Mouse (Mus musculus): ENCODE data around the gene Acat2. TPM values are rescaled to one million over a fixed set of nuclear protein-coding genes. Genes with fewer than 3 reads are reported as not detected.
"Not testable (repeated sequence)": the region's sequence is repeated elsewhere in the genome, so short reads cannot be mapped to it uniquely, and the experiment has no call there.

Acat2 gene
- polyA plus RNA-seq, 1 experiment from 2014 or later = 330 TPM

- Histone ChIP-seq H3K27ac (replicated peaks) (no peak overlapping the region), H3K9me3 (no peaks in the 10 kb centered on the region), H3K36me3 (peaks cover 79% of the 10 kb centered on the region), H3K4me1 (replicated peaks) (no peaks in the 10 kb centered on the region), H3K4me3 (no peak overlapping the region), H3K9ac (no peak overlapping the region), H3K4me2 (no peak overlapping the region), H3K27me3 (no peaks in the 10 kb centered on the region)
- ATAC-seq (ENCODE audit: low read depth) = no peak
- WGBS = 93% methylated on average over 5 of the region's 5 CpGs
Observed at GRCm38 (mm10) chr17:12949669-12950068, 10.9 kb downstream of the Acat2 start.

GRCm38 (mm10) chr17:12942459-12943162 lies 17.9 kb downstream of the Acat2 start:
- H3K9me3 ChIP-seq = no peaks in the 10 kb centered on the region
- H3K36me3 ChIP-seq = peaks cover 50% of the 10 kb centered on the region
- no peak overlapping the region for H3K4me2 ChIP-seq
- H3K4me1 ChIP-seq (replicated peaks) = peaks cover 8% of the 10 kb centered on the region; the same call in 1 of the 2 replicates
- no peak overlapping the region for H3K4me3 ChIP-seq
- no peaks in the 10 kb centered on the region for H3K27me3 ChIP-seq
- H3K9ac ChIP-seq = no peak overlapping the region
- 92% methylated on average over 6 of the region's 6 CpGs for WGBS
- no peak for ATAC-seq (ENCODE audit: low read depth)
- H3K27ac ChIP-seq (replicated peaks) = no peak overlapping the region

- Histone ChIP-seq H3K4me2 (no peak overlapping the region), H3K4me3 (no peak overlapping the region), H3K9ac (no peak overlapping the region), H3K4me1 (replicated peaks) (peaks cover 8% of the 10 kb centered on the region; the same call in 1 of the 2 replicates), H3K27ac (replicated peaks) (no peak overlapping the region), H3K9me3 (no peaks in the 10 kb centered on the region), H3K36me3 (peaks cover 44% of the 10 kb centered on the region), H3K27me3 (no peaks in the 10 kb centered on the region)
- whole genome bisulfite sequencing = 78% methylated on average over 8 of the region's 8 CpGs
- no peak for ATAC-seq (ENCODE audit: low read depth)
Observed at GRCm38 (mm10) chr17:12941543-12942260, 18.8 kb downstream of the Acat2 start.

- Histone ChIP-seq H3K27me3 (no peaks in the 10 kb centered on the region), H3K27ac (replicated peaks) (no peak within 1 kb of the TSS), H3K4me1 (replicated peaks) (peaks cover 8% of the 10 kb centered on the region; the same call in 1 of the 2 replicates), H3K9me3 (no peaks in the 10 kb centered on the region), H3K9ac (peak within 1 kb of the TSS; percentile 43), H3K36me3 (peaks cover 31% of the 10 kb centered on the region), H3K4me3 (peak within 1 kb of the TSS; percentile 21), H3K4me2 (peak within 1 kb of the TSS; percentile 49)
- 15% methylated on average over 27 of the region's 27 CpGs for WGBS
- 0 out of 2 replicates have a peak, but pooled peaks have one; percentile 54 for ATAC-seq (ENCODE audit: low read depth)
Observed at GRCm38 (mm10) chr17:12940151-12940805, 20.3 kb downstream of the Acat2 start, which contains the start of gene Acat3. Gene Acat3 (minus strand): TSS chr17:12940600.

GRCm38 (mm10) chr17:12939377-12940148 lies 21.0 kb downstream of the Acat2 start:
- H3K4me1 ChIP-seq (replicated peaks); H3K27me3 ChIP-seq; H3K9me3 ChIP-seq; H3K27ac ChIP-seq (replicated peaks): not testable (repeated sequence)
- WGBS = 47% methylated on average over 5 of the region's 12 CpGs
- Histone ChIP-seq H3K36me3 (peaks cover 24% of the 10 kb centered on the region), H3K4me2 (peak overlapping the region; percentile 49), H3K4me3 (peak overlapping the region; percentile 21; the same call in 1 of the 2 replicates), H3K9ac (0 out of 2 replicates have a peak overlapping the region, but pooled peaks have one; percentile 43)
- peak; percentile 62; the same call in 1 of the 2 replicates for ATAC-seq (ENCODE audit: low read depth)

GRCm38 (mm10) chr17:12938077-12938476 lies 22.5 kb downstream of the Acat2 start:
- Histone ChIP-seq H3K4me1 (replicated peaks) (peaks cover 8% of the 10 kb centered on the region; the same call in 1 of the 2 replicates), H3K27me3 (no peaks in the 10 kb centered on the region), H3K9me3 (no peaks in the 10 kb centered on the region), H3K4me2 (no peak overlapping the region), H3K27ac (replicated peaks) (no peak overlapping the region), H3K36me3 (peaks cover 11% of the 10 kb centered on the region), H3K9ac (no peak overlapping the region), H3K4me3 (no peak overlapping the region)
- WGBS = 44% methylated on average over 2 of the region's 2 CpGs
- ATAC-seq (ENCODE audit: low read depth) = no peak

GRCm38 (mm10) chr17:12937412-12937970 lies 23.1 kb downstream of the Acat2 start:
- Histone ChIP-seq H3K27me3 (no peaks in the 10 kb centered on the region), H3K4me1 (replicated peaks) (peaks cover 8% of the 10 kb centered on the region; the same call in 1 of the 2 replicates), H3K4me3 (no peak overlapping the region), H3K9ac (no peak overlapping the region), H3K27ac (replicated peaks) (no peak overlapping the region), H3K36me3 (peaks cover 5% of the 10 kb centered on the region), H3K9me3 (no peaks in the 10 kb centered on the region), H3K4me2 (no peak overlapping the region)
- no peak for ATAC-seq (ENCODE audit: low read depth)
- 84% methylated on average over 2 of the region's 2 CpGs for WGBS

GRCm38 (mm10) chr17:12935719-12936118 lies 24.8 kb downstream of the Acat2 start:
- WGBS = 67% methylated on average over 4 of the region's 4 CpGs
- no peak for ATAC-seq (ENCODE audit: low read depth)
- Histone ChIP-seq H3K4me3 (no peak overlapping the region), H3K4me2 (no peak overlapping the region), H3K36me3 (no peaks in the 10 kb centered on the region), H3K9me3 (no peaks in the 10 kb centered on the region), H3K4me1 (replicated peaks) (peaks cover 8% of the 10 kb centered on the region; the same call in 1 of the 2 replicates), H3K9ac (no peak overlapping the region), H3K27ac (replicated peaks) (no peak overlapping the region), H3K27me3 (no peaks in the 10 kb centered on the region)

GRCm38 (mm10) chr17:12931576-12931975 lies 29.0 kb downstream of the Acat2 start:
- not testable (repeated sequence) for H3K4me3 ChIP-seq; H3K27ac ChIP-seq (replicated peaks); H3K27me3 ChIP-seq; H3K9me3 ChIP-seq; H3K4me2 ChIP-seq; H3K9ac ChIP-seq; ATAC-seq (ENCODE audit: low read depth); H3K36me3 ChIP-seq; H3K4me1 ChIP-seq (replicated peaks)
- WGBS = 89% methylated on average over 5 of the region's 5 CpGs

- no peak overlapping the region for H3K4me2 ChIP-seq
- H3K36me3 ChIP-seq = peaks cover 64% of the 10 kb centered on the region
- no peak for ATAC-seq (ENCODE audit: low read depth)
- no peak overlapping the region for H3K4me3 ChIP-seq
- no peaks in the 10 kb centered on the region for H3K27me3 ChIP-seq
- no peaks in the 10 kb centered on the region for H3K4me1 ChIP-seq (replicated peaks)
- H3K9ac ChIP-seq = no peak overlapping the region
- H3K9me3 ChIP-seq = no peaks in the 10 kb centered on the region
- WGBS = 87% methylated on average over 8 of the region's 8 CpGs
- no peak overlapping the region for H3K27ac ChIP-seq (replicated peaks)
Observed at GRCm38 (mm10) chr17:12925703-12926180, 34.8 kb downstream of the Acat2 start.

- WGBS = 92% methylated on average over 3 of the region's 3 CpGs
Observed at GRCm38 (mm10) chr17:12925001-12925400, 35.5 kb downstream of the Acat2 start.

More at GRCm38 (mm10) chr17:12925001-12925400, 35.5 kb downstream of the Acat2 start:
- Histone ChIP-seq H3K9ac (no peak overlapping the region), H3K9me3 (no peaks in the 10 kb centered on the region), H3K27me3 (no peaks in the 10 kb centered on the region), H3K4me3 (no peak overlapping the region), H3K4me2 (no peak overlapping the region), H3K36me3 (peaks cover 71% of the 10 kb centered on the region), H3K27ac (replicated peaks) (no peak overlapping the region), H3K4me1 (replicated peaks) (no peaks in the 10 kb centered on the region)
- no peak for ATAC-seq (ENCODE audit: low read depth)

Data from neural tube, embryonic 13.5 days (tissue).